Mouse (Mus musculus) bone marrow macrophage, adult 2 months (primary cell): ENCODE data around the gene BC035947.

Experiments
- CTCF ChIP-seq: IDR thresholded peaks from 2 replicates; pipeline ENCODE4 v1.5.1; 2012; ENCODE audit warnings: low read depth, mild to moderate bottlenecking, low read length, moderate library complexity
- POLR2A ChIP-seq: IDR thresholded peaks from 2 replicates; pipeline ENCODE4 v1.6.1; 2012; ENCODE audit warnings: mild to moderate bottlenecking, low read depth, low read length, borderline replicate concordance

DNA sequence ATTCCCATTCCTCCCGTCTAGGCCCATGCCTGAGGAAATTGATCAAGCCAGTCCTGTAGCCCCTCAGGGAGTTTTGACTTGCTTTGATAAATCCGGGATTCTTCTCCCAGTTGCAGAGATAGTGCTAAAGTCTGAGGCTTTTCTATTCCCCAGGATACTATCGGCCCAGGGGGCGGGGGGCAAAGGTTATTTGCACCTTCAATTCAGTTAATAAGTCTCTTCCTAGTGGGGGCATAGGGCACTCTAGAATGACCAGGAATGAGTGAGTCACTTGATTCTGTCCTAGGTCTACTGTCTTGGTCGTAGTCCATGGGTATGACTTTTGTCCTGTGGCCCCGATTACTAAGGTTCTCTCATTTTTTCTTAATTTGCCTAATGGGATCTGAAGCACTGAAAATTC lies 9.4 kb downstream of the BC035947 start:
- TF ChIP-seq POLR2A: no peak
- no peak for TF ChIP-seq CTCF
